Mouse (Mus musculus) bone marrow macrophage, adult 2 months (primary cell): ENCODE measurements around the gene Tex11.

Experiments used
- CTCF ChIP-seq: IDR thresholded peaks from 2 replicates; pipeline ENCODE4 v1.5.1; 2012; ENCODE audit warnings: low read depth, mild to moderate bottlenecking, low read length, moderate library complexity
- POLR2A ChIP-seq: IDR thresholded peaks from 2 replicates; pipeline ENCODE4 v1.6.1; 2012; ENCODE audit warnings: mild to moderate bottlenecking, low read depth, low read length, borderline replicate concordance

- no peak for TF ChIP-seq CTCF
- TF ChIP-seq POLR2A = no peak
Measured at GRCm38 (mm10) chrX:101084192-101084591, 24.7 kb upstream of the Tex11 start.
